Mouse (Mus musculus): Measurements from ENCODE around the gene Gm47841. TPM values are rescaled to one million over a fixed set of nuclear protein-coding genes. Genes with fewer than 3 reads are reported as not detected.

Gm47841 gene
- total and polyA plus RNA-seq, 3 experiments = 0.37 to 0.45 TPM; not detected in 1

GRCm38 (mm10) chr15:101042613-101043012 lies 4.6 kb downstream of the Gm47841 start:
- peak; percentile 47 for DNase-seq

DNA sequence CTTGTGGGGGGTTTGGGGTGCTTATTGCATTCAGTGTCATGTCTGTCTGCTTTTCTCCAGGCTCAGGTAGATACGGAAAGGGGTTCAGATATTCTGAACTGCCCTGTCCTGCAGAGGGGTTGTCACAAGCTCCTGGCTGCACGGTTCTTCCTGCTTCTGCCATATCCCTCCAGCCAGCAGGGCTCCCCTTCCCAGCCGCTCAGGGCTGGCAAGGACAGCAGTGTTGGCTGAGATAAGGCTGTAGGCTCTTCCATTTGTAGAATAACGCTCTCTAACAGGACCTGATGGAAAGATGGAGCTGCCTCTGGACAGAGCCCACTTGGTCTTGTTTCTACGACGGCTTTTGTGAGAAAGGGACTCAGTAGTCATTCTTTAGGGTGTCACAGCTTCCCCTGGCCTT lies 5.2 kb downstream of the Gm47841 start:
- no peak for DNase-seq

- no peak for DNase-seq
These were observed 7.5 kb downstream of the Gm47841 start for GRCm38 (mm10) chr15:101039651-101040050.

DNA sequence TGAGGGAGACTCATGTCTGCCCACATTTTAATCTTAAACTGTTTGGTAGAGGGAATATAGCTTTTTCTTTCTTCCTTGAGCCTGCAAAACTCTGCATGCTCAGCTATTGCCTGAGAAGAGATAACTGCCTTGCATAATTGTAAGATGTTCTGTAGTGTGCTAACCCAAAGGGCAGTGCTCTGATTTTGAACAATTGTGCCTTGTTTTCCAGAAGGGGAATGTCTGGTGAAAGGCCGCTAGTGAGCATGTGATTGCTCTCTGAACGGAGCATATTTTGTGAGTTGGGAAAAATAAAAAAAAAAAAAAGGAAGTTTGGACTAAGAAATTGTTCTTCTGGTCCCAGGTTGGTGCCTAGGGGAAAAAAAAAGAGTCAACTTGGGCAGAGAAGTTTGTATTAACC lies 18.2 kb downstream of the Gm47841 start:
- no peak for DNase-seq

GRCm38 (mm10) chr15:101011352-101011751 lies 35.8 kb downstream of the Gm47841 start:
- DNase-seq = no peak

DNA sequence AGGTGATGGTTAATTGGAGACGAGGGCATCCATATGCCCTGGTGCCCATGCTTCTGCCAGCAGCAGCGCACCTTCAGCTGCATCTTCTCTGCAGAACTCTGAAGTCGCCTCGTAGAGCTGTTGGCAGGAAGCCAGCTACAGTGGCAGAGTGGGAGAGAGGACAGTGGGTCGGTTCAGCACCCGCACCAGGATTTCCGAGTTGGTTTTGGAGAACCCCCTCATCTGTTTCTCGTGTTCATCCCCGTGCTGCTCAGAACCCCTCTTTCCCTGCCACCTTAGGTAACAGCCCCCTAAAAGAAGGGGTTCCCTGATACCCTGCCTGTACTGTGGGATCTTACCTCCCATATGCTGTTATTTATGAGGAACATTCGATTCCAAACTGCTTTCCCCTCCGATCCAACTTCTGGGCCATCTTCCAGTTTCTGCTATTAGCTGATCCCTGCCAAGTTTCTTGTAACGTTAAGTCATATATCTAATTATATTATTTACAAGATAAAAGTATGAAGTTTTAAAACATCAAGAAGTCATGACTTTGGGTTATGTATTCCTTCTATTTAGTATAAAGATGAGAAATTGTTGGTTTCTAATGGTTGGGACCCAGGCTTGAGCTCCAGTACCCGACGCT lies 38.7 kb downstream of the Gm47841 start:
- no peak for DNase-seq

GRCm38 (mm10) chr15:101007236-101007635 lies 40.0 kb downstream of the Gm47841 start:
- DNase-seq = no peak

- DNase-seq = peak; percentile 78
These were observed 40.8 kb downstream of the Gm47841 start for GRCm38 (mm10) chr15:101006251-101007040.

DNA sequence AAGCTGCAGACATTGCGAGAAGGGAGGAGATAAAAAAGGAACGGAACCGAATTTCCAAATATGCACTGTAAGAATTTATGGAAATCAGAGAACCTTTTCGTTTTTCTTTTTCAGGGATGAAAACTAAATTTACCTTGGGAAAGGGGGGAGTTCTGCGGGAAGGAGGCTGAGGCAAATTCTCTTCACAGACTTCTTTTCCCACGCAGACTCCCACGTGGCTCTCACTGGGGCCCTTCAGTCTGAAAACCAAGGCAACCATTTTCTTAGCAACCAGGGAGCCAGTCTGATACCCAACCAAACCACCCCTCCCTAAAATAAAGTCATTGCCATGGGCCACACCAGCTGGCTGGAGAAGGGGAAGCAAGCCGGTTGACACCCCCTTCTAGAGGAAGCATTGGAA lies 41.5 kb downstream of the Gm47841 start:
- DNase-seq = no peak

DNA sequence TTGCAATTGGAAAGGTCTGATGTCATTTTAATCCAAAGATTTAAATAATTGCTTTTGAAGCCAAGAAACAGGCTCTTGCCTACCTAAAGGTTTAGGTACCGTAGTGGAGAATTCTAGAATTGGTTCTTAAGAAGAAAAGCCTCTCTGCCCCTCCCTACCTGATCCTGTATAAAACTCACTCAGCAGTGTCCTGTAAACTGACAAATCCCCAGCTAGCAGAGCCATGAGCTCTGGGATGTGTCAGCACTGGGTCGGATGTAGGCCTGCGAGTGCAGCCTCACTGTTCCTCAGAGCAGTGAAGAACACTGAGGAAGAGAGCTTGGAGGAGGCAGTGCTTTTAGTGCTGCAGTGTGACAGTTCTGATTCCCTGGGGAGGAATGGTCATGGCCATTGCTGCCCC lies 42.7 kb downstream of the Gm47841 start:
- no peak for DNase-seq

- DNase-seq = no peak
These were observed 44.7 kb downstream of the Gm47841 start for GRCm38 (mm10) chr15:101002466-101002865.

- no peak for DNase-seq
These were observed 45.5 kb downstream of the Gm47841 start for GRCm38 (mm10) chr15:101001685-101002084.

GRCm38 (mm10) chr15:100997090-100997489 lies 50.1 kb downstream of the Gm47841 start:
- DNase-seq = no peak

Other genes with a start within 250 kb of the Gm47841 start
- gene Scn8a, start 177.5 kb downstream of the Gm47841 start, total RNA-seq (2021) = 1 to 10 TPM; 2.8 to 4.6 TPM
- 1.6 and 2.4 TPM in 2 replicates for gene Scn8a, start 177.5 kb downstream of the Gm47841 start, polyA plus RNA-seq (2012; rRNA removed)
- gene Fignl2, start 31.2 kb upstream of the Gm47841 start, total RNA-seq (2021) = 1 to 10 TPM; 6.3 to 8.7 TPM
- 11.8 and 16.1 TPM in 2 replicates for gene Fignl2, start 31.2 kb upstream of the Gm47841 start, polyA plus RNA-seq (2012; rRNA removed)
- gene Ankrd33, start 68.4 kb upstream of the Gm47841 start, total RNA-seq (2021) = 1 to 10 TPM in 1 of 2 experiments, under 1 TPM in 1; 0.59 to 1.0 TPM
- 0.10 TPM in 1 of 2 replicates, not detected in the other for gene Ankrd33, start 68.4 kb upstream of the Gm47841 start, polyA plus RNA-seq (2012; rRNA removed)
- gene Acvrl1, start 81.1 kb upstream of the Gm47841 start, total RNA-seq (2021) = 10 to 100 TPM; 15.0 to 22.6 TPM
- 20.9 and 23.3 TPM in 2 replicates for gene Acvrl1, start 81.1 kb upstream of the Gm47841 start, polyA plus RNA-seq (2012; rRNA removed)
- gene Acvr1b, start 126.7 kb upstream of the Gm47841 start, total RNA-seq (2021) = 10 to 100 TPM in 1 of 2 experiments, 1 to 10 TPM in 1; 5.2 to 10.0 TPM
- 10.1 and 11.2 TPM in 2 replicates for gene Acvr1b, start 126.7 kb upstream of the Gm47841 start, polyA plus RNA-seq (2012; rRNA removed)
- gene Grasp, start 176.8 kb upstream of the Gm47841 start, total RNA-seq (2021) = 10 to 100 TPM; 16.4 to 21.0 TPM
- 53.0 and 60.3 TPM in 2 replicates for gene Grasp, start 176.8 kb upstream of the Gm47841 start, polyA plus RNA-seq (2012; rRNA removed)
- gene Nr4a1, start 206.9 kb upstream of the Gm47841 start, total RNA-seq (2021) = 100 to 1,000 TPM; 560 to 565 TPM
- 162 and 415 TPM in 2 replicates for gene Nr4a1, start 206.9 kb upstream of the Gm47841 start, polyA plus RNA-seq (2012; rRNA removed)
- gene Atg101, start 236.9 kb upstream of the Gm47841 start, total RNA-seq (2021) = 10 to 100 TPM; 38.6 to 58.8 TPM
- 31.9 and 35.4 TPM in 2 replicates for gene Atg101, start 236.9 kb upstream of the Gm47841 start, polyA plus RNA-seq (2012; rRNA removed)
- gene 6030408B16Rik, start 245.8 kb upstream of the Gm47841 start, total RNA-seq (2021) = under 1 TPM; 0.40 to 0.52 TPM
- gene 6030408B16Rik, start 245.8 kb upstream of the Gm47841 start, polyA plus RNA-seq (2012; rRNA removed) = 1.4 and 2.0 TPM in 2 replicates